Mouse (Mus musculus) CD4-positive, CD25-positive, alpha-beta regulatory T cell, adult 2 months (primary cell): ENCODE results near the gene Copz1.

Experiments
- DNase-seq: peaks from one replicate; pipeline ENCODE4 v3.0.0-alpha.2; 2012; ENCODE audit warnings: low read depth, low spot score

Copz1 gene

GRCm38 (mm10) chr15:103338829-103339165 lies 66.3 kb downstream of the Copz1 start:
- DNase-seq, result no peak

DNA sequence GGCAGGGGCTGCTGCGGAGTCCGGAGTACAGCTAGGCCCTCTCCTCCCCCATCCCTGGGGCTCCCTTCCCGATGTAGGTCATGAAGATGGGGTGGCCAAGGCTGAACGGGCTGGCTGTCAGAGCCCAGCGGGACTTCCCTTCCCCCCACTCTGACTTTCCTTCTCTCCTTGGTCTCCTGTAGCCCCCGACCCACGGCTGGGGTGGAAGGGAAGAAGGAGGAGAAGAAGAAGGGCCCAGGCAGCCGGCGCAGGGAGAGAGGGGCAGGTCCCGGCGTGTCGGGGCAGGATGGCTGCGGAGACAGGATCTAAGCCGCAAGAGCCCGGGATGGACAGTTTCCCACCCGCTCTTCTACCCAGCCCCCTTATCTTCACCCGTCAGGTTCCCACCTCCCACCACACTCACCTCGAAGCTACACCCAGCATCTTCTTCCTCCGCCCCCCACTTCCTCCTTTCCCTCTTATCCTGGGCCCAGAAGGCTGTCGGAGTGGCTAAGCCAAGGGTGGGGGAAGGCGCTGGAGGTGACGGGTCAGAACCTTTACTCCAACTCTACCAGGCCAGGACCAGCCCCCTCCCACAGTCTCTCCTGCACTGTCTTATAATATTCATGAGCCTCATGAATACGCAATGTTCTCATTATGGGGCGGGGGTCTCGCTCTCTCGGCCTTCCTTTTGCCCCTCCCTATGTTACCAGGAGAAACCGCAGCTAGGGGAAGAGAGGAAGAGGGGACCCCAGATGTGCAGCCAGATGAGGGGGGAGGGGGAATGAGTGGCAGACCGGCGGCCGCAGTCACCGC lies 66.8 kb downstream of the Copz1 start:
- peak; percentile 27 for DNase-seq

GRCm38 (mm10) chr15:103339961-103340337 lies 67.4 kb downstream of the Copz1 start, which contains the start of gene Zfp385a:
Gene Zfp385a, minus strand, starts transcription at chr15:103340093.
- peak; percentile 79 for DNase-seq

DNA sequence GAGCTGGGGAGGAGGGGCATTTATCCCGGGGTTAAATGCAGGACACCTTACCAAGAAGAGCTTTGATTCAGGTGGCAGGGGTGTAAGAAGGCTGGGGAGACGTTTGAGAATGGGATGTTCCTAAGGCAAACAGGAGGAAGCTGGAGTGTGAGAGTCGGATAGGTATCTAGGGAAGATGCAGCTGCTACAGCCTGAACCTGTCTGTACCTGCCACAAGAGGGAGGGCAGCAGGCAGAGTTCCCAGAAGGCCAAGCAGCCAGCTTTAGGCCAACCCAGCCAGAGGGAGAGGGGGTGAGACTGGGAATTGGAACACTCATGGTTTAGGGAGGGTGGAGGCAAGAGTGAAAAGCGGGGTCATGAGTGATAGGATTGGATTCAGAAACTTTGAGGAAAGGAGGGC lies 68.3 kb downstream of the Copz1 start:
- DNase-seq, result peak; percentile 30

DNA sequence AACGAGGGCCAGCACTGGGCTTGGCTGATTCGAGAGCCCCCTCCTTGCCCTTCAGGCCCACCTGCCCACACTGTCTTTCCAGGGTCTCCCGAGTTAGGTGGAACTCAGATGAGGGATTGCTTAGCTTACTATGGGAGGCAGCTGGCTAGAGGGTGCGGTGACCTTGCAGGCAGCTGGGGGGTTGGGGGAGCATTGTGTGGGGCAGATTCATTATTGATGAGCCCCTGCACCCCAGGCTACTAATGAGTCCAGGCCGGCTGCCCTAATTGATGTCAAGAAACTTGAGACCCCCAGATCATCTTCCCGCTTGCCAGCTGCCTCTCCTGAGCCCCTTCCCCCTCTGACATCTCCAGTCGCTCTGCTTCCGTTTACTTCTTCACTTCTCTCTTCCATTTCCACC lies 69.0 kb downstream of the Copz1 start:
- no peak for DNase-seq

GRCm38 (mm10) chr15:103342415-103342814 lies 69.9 kb downstream of the Copz1 start:
- DNase-seq, result peak; percentile 84

DNA sequence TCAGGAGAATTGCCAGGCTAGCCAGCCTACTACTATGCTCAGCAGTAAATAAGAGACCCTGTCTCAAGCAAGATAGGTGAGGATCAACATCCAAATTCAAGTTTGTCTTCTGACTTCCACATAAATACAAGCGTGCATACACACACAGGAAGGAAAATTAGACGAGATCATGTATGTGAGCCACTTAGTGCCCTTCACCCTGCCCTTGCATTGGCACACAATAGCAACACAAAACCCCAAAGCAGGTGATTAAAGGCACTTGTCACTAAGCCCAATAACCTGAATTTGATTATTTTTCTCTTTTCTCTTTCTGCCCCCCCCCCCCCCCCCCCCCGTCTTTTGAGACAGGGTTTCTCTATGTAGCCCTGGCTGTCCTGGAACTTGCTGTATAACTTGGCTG lies 70.5 kb downstream of the Copz1 start:
- no peak for DNase-seq

- no peak for DNase-seq
Measured at GRCm38 (mm10) chr15:103343556-103343955, 71.0 kb downstream of the Copz1 start.

DNA sequence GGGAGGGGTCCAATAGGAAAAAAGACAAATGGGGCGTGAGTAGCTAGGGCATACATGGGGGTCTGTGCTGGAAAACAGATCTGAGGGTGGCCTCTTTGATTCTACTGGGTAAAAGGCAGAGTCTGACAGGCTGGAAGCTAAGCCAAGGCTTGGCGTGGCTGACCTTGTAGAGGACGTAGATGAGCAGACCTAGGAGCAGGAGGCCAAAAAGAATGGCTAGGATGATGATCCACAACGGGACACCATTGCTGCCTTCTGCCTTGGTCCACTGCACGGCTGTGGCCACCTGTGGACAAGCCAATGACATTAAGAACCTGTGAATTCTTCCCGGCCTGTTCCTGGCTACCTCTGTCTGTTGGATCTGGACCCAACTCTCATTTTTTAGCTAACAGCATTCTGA lies 73.3 kb downstream of the Copz1 start:
- DNase-seq, result no peak

DNA sequence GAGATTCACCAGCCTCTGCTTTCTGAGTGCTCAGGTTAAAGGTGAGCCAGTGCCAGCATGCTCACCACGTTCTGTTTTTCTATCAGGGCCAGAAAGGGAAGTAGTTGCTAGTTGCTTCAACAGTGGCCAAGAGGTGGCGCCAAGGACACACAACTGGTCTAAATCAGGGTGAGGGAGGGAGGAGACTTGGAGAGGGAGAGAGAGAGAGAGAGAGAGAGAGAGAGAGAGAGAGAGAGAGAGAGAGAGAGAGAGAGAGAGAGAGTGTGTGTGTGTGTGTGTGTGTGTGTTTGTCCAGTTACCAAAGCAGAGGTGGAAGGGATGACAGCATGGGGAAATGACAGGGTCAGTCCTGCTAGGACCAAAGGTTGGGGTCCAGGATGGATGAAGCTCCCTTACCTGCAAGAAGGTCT lies 74.8 kb downstream of the Copz1 start:
- DNase-seq, result peak; percentile 77
